Mouse (Mus musculus): ENCODE measurements around the gene Tamm41.

Gene Tamm41

DNA sequence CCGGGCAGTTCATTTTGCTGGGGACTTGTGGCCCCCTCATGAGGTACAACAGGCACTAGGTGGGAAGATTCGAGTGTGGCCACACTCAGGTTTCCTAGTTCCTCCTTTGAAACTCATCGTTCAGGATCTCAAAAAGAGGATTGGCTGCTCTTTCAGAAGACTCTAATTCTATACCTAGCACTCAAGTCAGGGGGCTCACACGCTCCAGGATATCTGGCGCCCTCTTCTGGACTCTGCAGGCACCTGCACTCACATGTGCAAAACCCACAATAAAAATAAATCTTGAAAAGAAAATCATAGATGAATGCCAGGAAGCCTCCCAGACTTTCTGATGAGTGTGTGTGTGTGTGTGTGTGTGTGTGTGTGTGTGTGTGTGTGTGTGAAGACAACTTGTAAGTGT is 66.8 kb downstream of the Tamm41 start:
- DNase-seq: no peak

- DNase-seq: no peak
Measured at GRCm38 (mm10) chr6:114970386-114970785, 67.3 kb downstream of the Tamm41 start.

GRCm38 (mm10) chr6:114969213-114970120 is 68.2 kb downstream of the Tamm41 start, which contains the start of gene Vgll4:
TSS of gene Vgll4 (minus strand) at chr6:114969994.
- peak; percentile 75 to 81 for DNase-seq

- peak; percentile 89 to 92 for DNase-seq
Measured at GRCm38 (mm10) chr6:114968361-114969212, 69.1 kb downstream of the Tamm41 start.

DNA sequence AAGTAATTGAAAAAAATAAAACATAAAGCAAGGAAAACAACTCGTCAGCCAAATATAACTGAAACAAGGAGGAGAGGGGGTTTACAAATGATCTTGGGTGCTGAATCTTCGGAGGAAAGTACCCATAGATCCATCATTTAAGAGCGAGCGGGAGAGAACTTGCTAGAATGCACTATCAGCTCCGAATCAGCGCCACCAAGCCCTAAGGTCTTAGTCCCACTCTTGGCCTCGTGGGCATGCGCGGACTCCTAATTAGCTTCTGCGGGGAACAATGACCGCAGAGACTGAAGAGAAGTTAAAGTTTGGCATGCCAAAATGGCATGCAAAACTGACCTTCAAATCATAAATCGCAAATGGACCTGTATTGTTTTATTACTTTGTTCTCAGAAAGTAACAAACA is 70.1 kb downstream of the Tamm41 start:
- DNase-seq: peak in 1 of 2 experiments; percentile 11

- no peak for DNase-seq
Measured at GRCm38 (mm10) chr6:114966396-114967154, 71.1 kb downstream of the Tamm41 start.

- no peak for DNase-seq
Measured at GRCm38 (mm10) chr6:114965802-114966201, 71.9 kb downstream of the Tamm41 start.

DNA sequence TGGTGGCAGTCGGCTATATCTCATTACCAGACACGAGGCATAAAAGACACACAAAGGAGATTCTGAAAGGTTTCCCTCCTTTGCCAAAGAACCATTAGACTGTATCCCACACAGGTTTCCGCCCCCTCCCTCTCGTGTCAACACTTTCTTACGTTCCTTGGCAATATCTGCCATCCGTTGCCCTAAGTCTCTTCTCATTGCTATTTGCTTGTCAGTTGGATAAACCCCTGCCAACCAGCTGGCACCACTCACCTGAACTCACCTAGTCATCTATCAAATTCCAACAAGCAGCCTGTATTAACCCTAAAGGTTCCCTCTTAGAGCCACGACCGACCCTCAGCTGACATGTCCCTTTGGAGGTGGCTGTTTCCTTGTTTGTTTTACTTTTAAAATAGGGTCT is 72.3 kb downstream of the Tamm41 start:
- DNase-seq: no peak

GRCm38 (mm10) chr6:114964235-114964634 is 73.4 kb downstream of the Tamm41 start:
- DNase-seq: no peak

DNA sequence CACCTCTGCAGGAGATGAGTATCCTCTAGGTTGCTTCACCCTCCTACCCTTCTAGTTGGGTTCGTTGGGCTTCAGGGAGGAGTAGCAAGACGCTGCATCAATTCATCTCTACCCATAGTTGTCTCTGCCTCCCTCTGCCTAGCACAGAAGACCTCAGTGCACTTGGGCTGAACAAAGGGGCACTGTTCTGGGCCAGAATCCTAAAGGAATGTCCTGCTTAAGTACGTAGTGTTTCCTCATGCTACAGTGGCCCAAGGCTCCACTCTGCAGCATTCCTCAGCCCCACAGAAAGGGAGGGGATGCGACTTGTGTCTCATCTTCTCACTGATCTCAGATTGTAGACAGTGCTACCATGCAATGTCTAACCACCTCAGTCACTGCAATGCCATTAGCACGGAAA is 74.0 kb downstream of the Tamm41 start:
- DNase-seq: no peak

GRCm38 (mm10) chr6:114961276-114962068 is 76.2 kb downstream of the Tamm41 start:
- no peak for DNase-seq

DNA sequence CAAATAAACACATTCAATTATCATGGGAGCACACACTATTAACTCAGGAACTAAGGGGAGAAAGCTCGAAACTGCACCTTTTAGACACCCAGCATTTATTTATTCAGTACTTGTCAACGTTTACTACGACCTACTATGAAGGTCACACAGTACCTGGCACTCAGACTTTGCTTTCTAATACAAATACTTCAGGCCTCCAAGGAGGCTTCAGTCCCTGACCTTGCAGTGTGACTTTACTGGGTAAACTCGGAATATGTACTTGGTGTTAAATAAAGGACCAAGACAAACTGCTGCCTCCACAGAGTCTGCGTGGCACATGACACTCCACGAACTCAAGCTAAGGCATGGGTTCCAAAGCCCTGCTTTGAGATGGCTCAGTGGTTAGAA is 78.7 kb downstream of the Tamm41 start:
- DNase-seq: no peak

- no peak for DNase-seq
Measured at GRCm38 (mm10) chr6:114958249-114959011, 79.2 kb downstream of the Tamm41 start.

DNA sequence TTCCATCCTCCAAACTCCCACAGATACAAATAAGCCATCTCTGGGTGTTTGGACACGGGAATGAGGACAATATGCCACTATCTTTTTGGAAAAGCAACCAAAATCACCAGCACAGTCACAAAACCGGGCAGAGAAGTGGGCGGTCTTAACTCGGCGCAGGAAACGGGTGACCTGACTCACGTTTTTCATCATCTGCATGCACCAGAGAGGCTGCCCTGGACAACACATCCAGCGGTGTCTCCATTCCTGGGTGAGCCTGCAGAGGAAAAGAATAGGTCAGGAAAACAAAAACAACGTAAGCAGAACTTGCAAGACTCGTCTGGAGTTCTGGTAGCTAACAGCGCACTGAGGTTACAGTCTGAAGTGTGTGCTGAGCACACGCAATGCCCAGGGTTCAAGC is 79.9 kb downstream of the Tamm41 start:
- no peak for DNase-seq

DNA sequence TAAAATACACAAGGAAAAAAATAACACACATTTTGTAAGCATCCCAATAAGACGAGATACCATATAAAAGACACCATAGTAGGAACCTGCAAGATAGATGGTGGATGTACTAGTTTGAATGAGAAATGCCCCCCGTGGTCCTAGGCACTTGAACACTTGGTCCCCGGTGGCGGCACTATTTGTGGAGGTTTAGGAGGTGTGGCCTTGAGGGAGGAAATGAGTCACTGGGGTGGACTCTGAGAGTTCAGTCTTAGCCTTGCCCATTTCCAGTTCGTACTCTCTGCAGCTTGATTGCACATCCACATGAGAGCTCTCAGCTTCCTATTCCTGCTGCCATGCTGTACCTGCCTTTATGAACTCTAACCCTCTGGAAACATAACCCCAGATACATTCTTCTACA is 83.2 kb downstream of the Tamm41 start:
- no peak for DNase-seq

Data from cerebellum, postnatal 25 days (tissue).